Mouse (Mus musculus): ENCODE data around the gene Apol11b. TPM values are rescaled to one million over a fixed set of nuclear protein-coding genes. Genes with fewer than 3 reads are reported as not detected.

Apol11b gene
- not detected in 2 replicates for polyA plus RNA-seq (2021; fragmentation: Nextera tagmentation)
- long read RNA-seq, experiment 1: 0 reads
- long read RNA-seq, experiment 2: 0 reads

DNA sequence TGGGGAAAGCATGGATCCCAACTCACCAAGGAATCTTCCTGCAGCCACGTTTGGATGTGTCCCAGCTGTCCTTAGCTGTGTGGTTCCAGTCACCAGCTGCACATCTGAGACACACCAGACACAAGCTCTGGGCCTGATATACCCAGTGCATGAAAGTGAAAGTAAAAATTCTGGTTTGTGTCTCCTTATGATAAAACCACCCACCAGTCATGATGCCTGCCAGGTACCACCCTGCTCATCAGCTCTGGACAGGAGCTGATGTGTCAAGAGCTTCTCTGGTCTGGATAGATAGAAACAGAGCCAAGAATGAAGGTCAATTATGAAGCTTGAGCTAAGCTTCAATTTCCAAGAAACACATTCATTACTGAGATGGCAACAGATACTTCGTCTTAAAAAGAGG is at the start of gene Apol11b:
Apol11b (minus strand) TSS at position 111 of the 400 bp plus-strand sequence.

DNA sequence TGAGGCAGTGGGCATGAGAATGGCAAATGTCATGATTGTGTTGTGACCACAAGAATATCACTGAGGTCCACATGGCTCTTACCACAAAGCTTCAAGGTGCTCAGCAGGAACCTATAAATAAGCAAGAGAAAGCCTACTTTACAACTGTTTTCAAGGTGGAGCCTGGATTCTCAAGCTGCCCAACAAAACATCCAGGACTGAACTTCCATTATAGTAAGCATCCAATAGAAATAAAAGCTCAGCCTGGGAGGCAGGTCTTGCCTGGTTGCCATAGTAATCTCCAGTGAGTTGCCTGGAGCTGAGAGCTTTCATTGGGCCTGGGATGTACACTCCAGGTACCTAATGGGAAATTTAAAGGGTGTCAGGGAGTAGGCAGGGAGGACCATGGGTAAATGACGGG is 44.1 kb downstream of the Apol11b start, which contains the start of gene Gm36245:
Gm36245 (plus strand) TSS at position 301 of the 400 bp plus-strand sequence.

DNA sequence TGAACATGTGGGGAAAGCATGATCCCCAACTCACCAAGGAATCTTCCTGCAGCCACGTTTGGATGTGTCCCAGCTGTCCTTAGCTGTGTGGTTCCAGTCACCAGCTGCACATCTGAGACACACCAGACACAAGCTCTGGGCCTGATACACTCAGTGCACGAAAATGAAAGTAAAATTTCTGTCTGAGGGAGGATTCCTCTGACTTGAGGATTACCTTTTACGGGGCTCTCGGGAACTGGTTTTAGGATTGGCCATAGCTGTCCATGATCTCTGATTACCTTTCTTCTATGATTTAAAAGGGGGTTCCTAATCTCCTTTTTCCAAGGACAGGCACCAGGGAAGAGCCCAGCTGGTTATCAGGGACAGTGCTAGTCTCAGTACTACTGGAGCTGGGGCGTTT is 47.1 kb downstream of the Apol11b start, which contains the start of gene Apol10b:
Apol10b (minus strand) TSS at position 165 of the 400 bp plus-strand sequence.

Other genes with a start within 250 kb of the Apol11b start
- 0.20 TPM in 1 of 2 replicates, not detected in the other for gene Apol7a, start 244.2 kb downstream of the Apol11b start, polyA plus RNA-seq (2021; fragmentation: Nextera tagmentation)
- 0.11 and 0.43 TPM in 2 replicates for gene Apol9a, start 232.2 kb downstream of the Apol11b start, polyA plus RNA-seq (2021; fragmentation: Nextera tagmentation)
- gene Apol7b, start 195.8 kb downstream of the Apol11b start, polyA plus RNA-seq (2021; fragmentation: Nextera tagmentation): 0.06 TPM in 1 of 2 replicates, not detected in the other
- not detected in 2 replicates for gene Apol10a, start 166.2 kb downstream of the Apol11b start, polyA plus RNA-seq (2021; fragmentation: Nextera tagmentation)
- not detected in 2 replicates for gene Apol11a, start 135.0 kb downstream of the Apol11b start, polyA plus RNA-seq (2021; fragmentation: Nextera tagmentation)
- gene Apol7c, start 110.0 kb downstream of the Apol11b start, polyA plus RNA-seq (2021; fragmentation: Nextera tagmentation): not detected in 2 replicates
- not detected in 2 replicates for gene 1700025B11Rik, start 81.4 kb downstream of the Apol11b start, polyA plus RNA-seq (2021; fragmentation: Nextera tagmentation)
- gene Apol10b, start 47.2 kb downstream of the Apol11b start, polyA plus RNA-seq (2021; fragmentation: Nextera tagmentation): 0.16 TPM in 1 of 2 replicates, not detected in the other
- not detected in 2 replicates for gene Gm36245, start 44.0 kb downstream of the Apol11b start, polyA plus RNA-seq (2021; fragmentation: Nextera tagmentation)
- 0.13 TPM in 1 of 2 replicates, not detected in the other for gene Apol7e, start 55.6 kb upstream of the Apol11b start, polyA plus RNA-seq (2021; fragmentation: Nextera tagmentation)
- gene Apol9b, start 85.8 kb upstream of the Apol11b start, polyA plus RNA-seq (2021; fragmentation: Nextera tagmentation): 0.20 and 0.33 TPM in 2 replicates
- 1.3 and 2.1 TPM in 2 replicates for gene Apol8, start 113.7 kb upstream of the Apol11b start, polyA plus RNA-seq (2021; fragmentation: Nextera tagmentation)
- gene Myh9, start 198.9 kb upstream of the Apol11b start, polyA plus RNA-seq (2021; fragmentation: Nextera tagmentation): 11.0 and 12.9 TPM in 2 replicates